Mouse (Mus musculus): ENCODE measurements around the gene Ttc29.

The Ttc29 gene

GRCm38 (mm10) chr8:78284805-78285204 is 71.7 kb downstream of the Ttc29 start:
- no peak for DNase-seq

DNA sequence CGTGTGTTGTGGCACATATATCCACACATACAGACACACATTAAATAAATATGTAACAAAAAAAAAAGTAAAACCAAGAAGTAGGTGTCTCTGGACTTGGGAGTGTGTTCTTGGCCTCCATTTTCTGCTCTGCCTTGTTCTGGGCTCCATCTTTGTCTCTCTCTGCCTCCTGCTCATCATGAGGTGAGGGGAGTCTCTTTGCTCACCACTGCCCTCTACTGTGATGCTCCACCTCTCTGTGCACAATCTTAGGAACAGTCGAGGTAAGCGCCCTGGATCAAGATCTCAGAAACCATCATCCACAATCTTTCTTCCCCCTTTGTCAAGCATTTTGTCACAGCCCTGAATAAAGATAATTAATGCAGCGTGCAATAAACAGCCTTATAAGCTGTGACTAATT is 72.3 kb downstream of the Ttc29 start:
- DNase-seq: no peak

- no peak for DNase-seq
Observed at GRCm38 (mm10) chr8:78289374-78289971, 76.4 kb downstream of the Ttc29 start.

- no peak for DNase-seq
Observed at GRCm38 (mm10) chr8:78290274-78290673, 77.2 kb downstream of the Ttc29 start.

DNA sequence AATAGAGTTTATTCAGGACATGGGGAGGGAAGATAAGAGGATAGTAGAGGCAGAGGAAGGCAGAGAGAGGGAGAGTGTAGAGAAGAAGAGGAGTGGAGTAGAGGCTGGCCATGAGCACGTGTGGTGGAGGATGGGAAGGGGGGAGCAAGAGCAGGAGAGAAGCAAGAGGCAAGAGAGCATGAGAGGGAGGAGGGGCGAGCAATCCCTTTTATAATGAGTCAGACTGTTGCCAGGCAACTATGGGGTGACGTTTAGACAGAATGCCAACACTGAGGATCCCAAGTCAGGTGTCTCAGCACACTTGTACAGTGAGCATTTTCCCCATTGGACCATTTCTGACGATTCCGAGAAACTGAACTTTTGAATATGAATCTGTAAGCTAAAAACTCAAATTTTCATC is 82.4 kb downstream of the Ttc29 start:
- DNase-seq: no peak

GRCm38 (mm10) chr8:78303579-78303978 is 90.5 kb downstream of the Ttc29 start:
- DNase-seq: no peak

- no peak for DNase-seq
Observed at GRCm38 (mm10) chr8:78306604-78307003, 93.5 kb downstream of the Ttc29 start.

GRCm38 (mm10) chr8:78307131-78307530 is 94.0 kb downstream of the Ttc29 start:
- no peak for DNase-seq

DNA sequence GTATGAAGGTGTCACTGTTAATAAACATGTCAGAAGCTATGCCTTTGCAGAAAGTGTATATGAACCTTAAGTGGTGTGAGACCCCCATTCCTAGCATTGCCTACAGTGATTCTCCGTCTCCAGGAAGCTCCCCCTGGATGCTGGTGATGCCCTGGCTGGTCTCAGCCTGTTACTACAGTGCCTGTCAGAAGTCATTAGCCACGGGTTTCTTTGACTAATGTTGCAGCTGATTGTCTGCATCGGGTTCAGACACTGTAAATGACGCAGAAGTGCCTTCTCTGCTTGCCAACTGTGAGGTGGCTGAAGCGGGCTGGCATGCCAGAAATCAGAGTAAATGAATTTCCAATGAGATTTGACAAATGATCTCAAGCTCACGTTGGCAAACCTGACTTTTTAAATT is 96.4 kb downstream of the Ttc29 start:
- no peak for DNase-seq

DNA sequence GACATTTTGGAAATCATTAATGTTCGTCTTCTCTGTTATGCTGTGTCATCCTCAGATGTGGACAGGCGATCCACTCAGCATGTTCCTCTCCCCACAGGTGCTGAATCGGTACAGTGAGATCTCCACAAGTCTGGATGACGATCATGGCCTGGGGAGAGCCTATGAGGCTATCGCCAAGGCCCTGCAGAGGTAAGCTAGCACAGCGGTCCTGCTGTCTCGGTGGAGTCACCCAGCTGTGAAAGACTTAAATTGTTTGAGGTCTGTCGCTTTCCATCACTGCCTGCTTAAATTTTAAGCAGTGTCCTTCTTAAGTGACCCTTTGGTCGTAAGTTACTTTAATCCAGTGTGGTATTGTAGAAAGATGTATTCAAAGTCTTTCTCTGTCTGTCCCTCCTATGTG is 102.5 kb downstream of the Ttc29 start:
- DNase-seq: no peak

GRCm38 (mm10) chr8:78317666-78318065 is 104.6 kb downstream of the Ttc29 start:
- no peak for DNase-seq

GRCm38 (mm10) chr8:78323391-78323790 is 110.3 kb downstream of the Ttc29 start:
- DNase-seq: no peak

DNA sequence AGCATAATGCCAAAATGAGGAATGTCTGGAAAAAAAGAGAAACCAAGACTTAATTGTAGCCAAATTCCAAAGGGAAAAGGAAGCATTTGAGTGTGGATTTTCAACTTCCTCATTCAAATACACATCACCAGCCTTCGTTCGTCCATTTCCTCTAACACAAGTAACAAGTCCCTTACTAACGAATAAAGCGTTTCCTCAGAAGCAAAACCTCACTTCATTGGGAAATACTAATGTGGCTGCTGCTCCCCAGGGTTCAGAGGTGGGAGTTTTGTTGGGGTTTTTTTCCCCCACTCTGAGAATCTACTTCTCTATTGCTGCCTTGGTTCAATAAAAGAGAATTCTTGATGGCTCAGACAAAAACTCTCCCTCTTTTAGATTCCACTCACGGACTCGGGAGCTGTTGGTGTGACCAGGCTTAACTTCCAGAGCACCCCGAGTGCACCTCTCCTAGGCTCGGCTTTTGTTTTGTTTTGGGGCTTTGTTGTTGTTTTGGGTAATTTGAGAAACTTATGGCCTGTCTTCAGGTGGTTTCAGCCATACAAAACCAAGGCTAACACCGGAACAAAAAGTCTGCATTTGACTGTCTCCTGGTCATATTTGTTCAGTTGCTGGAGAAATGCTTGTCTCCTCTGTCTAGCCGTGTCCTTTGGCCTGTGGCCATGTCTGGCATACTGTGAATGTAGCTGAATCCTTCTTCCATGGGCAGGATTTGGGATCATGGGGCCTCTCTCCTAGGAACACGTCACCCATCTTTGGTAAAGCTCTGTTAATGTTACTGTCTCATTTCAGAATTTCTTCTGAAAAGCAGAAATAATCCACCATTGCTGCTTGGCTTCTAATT is 127.8 kb downstream of the Ttc29 start:
- no peak for DNase-seq

GRCm38 (mm10) chr8:78342151-78342550 is 129.1 kb downstream of the Ttc29 start:
- DNase-seq: no peak

DNA sequence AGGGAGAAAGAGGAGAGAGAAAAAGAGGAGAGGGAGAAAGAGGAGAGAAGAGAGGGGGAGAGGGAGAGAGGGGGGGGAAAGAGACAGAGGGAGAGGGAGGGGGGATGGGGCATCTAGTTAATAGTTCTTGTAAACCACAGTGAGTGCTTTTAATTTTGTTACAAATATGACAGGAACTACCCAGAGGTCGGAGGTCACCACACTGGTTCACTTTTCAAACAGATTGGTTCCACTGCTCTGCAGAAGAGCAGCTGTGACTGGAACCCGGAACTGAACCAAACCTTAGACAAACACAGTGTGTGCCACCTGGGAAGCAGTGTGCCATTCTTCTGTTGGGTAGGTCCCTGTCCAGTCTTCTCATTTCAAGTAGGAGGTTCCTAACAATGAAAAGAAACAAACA is 130.9 kb downstream of the Ttc29 start:
- no peak for DNase-seq

- DNase-seq: no peak
Observed at GRCm38 (mm10) chr8:78345705-78346104, 132.6 kb downstream of the Ttc29 start.

- DNase-seq: no peak
Observed at GRCm38 (mm10) chr8:78346131-78346621, 133.1 kb downstream of the Ttc29 start.

- no peak for DNase-seq
Observed at GRCm38 (mm10) chr8:78353902-78354301, 140.8 kb downstream of the Ttc29 start.

DNA sequence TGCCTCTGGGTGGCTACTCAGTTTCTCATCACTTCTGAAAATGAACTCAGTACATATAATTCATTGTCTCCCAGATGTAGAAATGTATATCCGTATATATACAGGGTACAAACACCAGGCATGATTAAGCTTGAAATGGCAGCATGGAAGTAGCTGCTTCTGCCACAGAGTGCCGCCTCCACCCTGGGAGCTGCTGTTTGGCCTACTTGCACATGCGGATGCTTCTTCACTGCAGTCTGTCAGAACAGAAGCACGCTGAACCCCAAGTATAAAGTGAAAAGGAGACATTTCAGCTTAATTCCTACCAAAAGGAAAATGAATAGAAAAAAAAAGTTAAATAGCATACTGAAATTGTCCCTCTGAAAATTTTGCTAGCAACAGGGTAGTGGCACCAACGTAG is 141.7 kb downstream of the Ttc29 start:
- DNase-seq: no peak

GRCm38 (mm10) chr8:78390756-78391155 is 177.7 kb downstream of the Ttc29 start:
- DNase-seq: no peak

DNA sequence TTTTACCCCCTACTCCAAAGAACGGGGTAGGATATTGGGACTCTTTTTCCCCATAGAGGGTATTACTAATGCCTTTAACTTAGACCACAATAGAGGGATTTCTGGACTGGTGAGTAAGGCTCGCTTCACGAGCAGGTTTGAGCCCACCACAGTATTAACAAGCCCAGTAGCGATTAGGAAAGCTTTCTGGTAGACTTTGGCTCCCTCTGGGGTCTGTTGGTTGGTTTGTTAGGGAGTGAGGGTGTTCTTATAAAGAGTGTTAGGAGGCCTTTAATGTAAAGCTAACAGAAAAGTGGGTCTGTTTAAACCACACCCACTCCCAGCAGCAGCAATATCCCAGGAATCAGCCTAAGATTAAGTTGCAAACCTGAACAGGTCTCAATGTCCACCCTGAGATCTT is 206.2 kb downstream of the Ttc29 start:
- no peak for DNase-seq

GRCm38 (mm10) chr8:78420101-78420503 is 207.0 kb downstream of the Ttc29 start:
- no peak for DNase-seq

DNA sequence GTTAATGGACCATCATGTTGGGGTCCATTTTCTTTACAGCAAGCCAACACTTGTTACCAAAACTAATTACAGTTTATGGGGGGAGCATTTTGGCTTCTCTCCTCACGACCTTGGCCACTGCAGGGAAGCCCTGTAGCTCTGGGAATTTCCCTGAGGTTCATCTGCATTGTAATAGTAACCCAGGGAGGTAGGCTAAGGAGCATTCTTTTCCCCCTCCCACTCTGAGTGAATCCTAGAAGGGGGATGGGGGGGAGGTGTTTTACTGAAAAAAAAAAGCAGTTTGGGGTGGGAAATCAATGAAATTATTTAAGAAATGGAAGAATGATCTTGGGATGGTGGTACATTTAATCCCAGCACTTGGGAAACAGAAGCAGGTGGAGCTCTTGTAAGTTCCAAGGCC is 210.8 kb downstream of the Ttc29 start:
- DNase-seq: no peak

- no peak for DNase-seq
Observed at GRCm38 (mm10) chr8:78426455-78426854, 213.4 kb downstream of the Ttc29 start.
